Mouse (Mus musculus) kidney, adult 2 months (tissue): ENCODE measurements at regions not wholly inside any gene's neighbourhood (a gene's known extent, or its start where the extent isn't known, plus 50 kb on each side); places are given as distances from the start of the nearest gene placed in this dataset.

Experiments
- CTCF ChIP-seq: fragments of 200-500 bp; conservative IDR thresholded peaks from 2 replicates; pipeline ENCODE4 v1.5.1; 2011; ENCODE audit warnings: low read depth, mild to moderate bottlenecking, control low read depth, low read length, moderate library complexity, mixed read lengths; ENCODE audit not compliant: insufficient read depth, insufficient read length
- POLR2A ChIP-seq: fragments of 200-500 bp; IDR thresholded peaks from one replicate; pipeline ENCODE4 v1.6.1; 2011; ENCODE audit warnings: low read depth, low read length, control low read depth

DNA sequence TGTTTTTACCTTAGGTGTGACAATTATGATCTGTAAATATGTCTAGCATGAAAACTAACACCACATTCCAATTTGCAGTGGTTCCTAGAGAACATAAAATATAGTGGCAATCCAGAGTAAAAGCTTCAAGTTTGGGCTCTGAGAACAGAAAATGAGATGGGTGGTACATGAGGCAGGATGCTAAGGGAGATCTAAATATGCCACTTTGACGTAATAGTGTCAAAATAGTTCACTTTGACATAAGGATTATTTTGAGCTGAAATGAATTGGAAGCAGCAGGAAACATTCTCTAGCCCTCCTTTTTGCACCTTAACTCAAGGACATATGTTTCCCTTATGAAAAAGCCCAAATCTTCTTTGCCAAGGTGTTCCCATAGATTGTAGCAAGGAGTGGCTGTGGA is 219.1 kb upstream of the Lama2 start:
- TF ChIP-seq POLR2A: no peak
- no peak for TF ChIP-seq CTCF
